Mouse (Mus musculus): Measurements from ENCODE around the gene Fsip1. TPM values are rescaled to one million over a fixed set of nuclear protein-coding genes. Genes with fewer than 3 reads are reported as not detected.
A peak's percentile ranks its signal among the peaks of the same experiment; 100 is the strongest.

Fsip1 gene
- polyA plus RNA-seq, 1 experiment: 0.14 TPM

- no peak overlapping the region for H3ac ChIP-seq (ENCODE audit: control insufficient read depth, insufficient read length)
- no peaks in the 10 kb centered on the region for H3K36me3 ChIP-seq (ENCODE audit: control insufficient read depth, insufficient read depth)
- no peaks in the 10 kb centered on the region for H3K27me3 ChIP-seq (ENCODE audit: control insufficient read depth, insufficient read depth, insufficient read length)
- no peaks in the 10 kb centered on the region for H3K79me2 ChIP-seq (ENCODE audit: control insufficient read depth, insufficient read depth)
- no peak overlapping the region for H3K4me2 ChIP-seq (ENCODE audit: low read depth)
- TF ChIP-seq E2F4 (IDR thresholded peaks at IDR 0.05; ENCODE audit: insufficient read depth): no peak
- no peak for TF ChIP-seq SRF (IDR thresholded peaks at IDR 0.05; ENCODE audit: control insufficient read depth, insufficient read length, low read depth)
- no peak for TF ChIP-seq MYOD1 (IDR thresholded peaks at IDR 0.05; ENCODE audit: control insufficient read depth in 1 of 3, insufficient read length in 2 of 3, low read depth in 2 of 3)
- no peak for TF ChIP-seq TCF12 (IDR thresholded peaks at IDR 0.05; ENCODE audit: insufficient read depth, poor library complexity, severe bottlenecking)
- no peak for TF ChIP-seq USF1 (IDR thresholded peaks at IDR 0.05; ENCODE audit: low read depth)
- no peak for TF ChIP-seq POLR2AphosphoS2 (IDR thresholded peaks at IDR 0.05; ENCODE audit: insufficient read length, low read depth)
- TF ChIP-seq CEBPB (IDR thresholded peaks at IDR 0.05; ENCODE audit: insufficient read depth, poor library complexity, severe bottlenecking): no peak
- TF ChIP-seq MAX (IDR thresholded peaks at IDR 0.05; ENCODE audit: low read depth): no peak
- no peak for TF ChIP-seq REST (IDR thresholded peaks at IDR 0.05; ENCODE audit: insufficient read depth, insufficient read length)
- TF ChIP-seq POLR2A (IDR thresholded peaks at IDR 0.05; ENCODE audit: insufficient read length, low read depth): no peak
- no peak for TF ChIP-seq MYOG (IDR thresholded peaks at IDR 0.05; ENCODE audit: control insufficient read depth in 1 of 3, insufficient read depth in 1 of 3, insufficient read length in 2 of 3, low read depth in 2 of 3)
- no peak overlapping the region for H3K4me3 ChIP-seq
These were observed 48.1 kb downstream of the Fsip1 start for GRCm38 (mm10) chr2:118208651-118209050.

DNA sequence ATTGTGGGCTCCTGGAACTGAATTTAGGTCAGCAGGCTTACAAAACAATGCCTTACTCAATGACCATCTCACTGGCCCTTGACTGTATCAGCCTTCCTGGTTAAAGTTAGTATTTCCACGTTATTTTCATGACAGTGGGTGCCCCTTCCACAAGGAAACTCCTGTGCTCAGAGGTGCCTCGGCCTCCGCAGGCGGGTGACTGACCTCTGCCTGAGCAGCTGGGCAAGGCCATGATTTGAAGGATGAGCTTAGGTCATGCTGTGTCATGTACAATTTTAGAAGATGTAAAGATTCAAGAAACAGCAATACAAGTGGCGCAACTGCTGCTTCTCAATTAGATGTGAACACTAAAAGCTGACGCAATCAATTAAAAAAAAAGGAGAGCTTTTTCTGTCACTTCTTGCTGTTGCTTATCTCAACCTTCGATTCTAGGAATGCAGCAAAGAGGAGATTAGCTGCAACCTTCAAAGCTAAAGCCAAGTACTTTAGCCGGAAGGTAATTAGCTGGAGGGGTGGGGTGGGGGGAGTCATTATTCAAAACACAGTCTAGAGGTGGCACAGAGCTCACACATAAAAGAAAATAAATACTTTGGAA lies 50.7 kb downstream of the Fsip1 start:
- no peaks in the 10 kb centered on the region for H3K27me3 ChIP-seq (ENCODE audit: control insufficient read depth, insufficient read depth, insufficient read length)
- no peak overlapping the region for H3ac ChIP-seq (ENCODE audit: control insufficient read depth, insufficient read length)
- no peaks in the 10 kb centered on the region for H3K79me2 ChIP-seq (ENCODE audit: control insufficient read depth, insufficient read depth)
- H3K4me3 ChIP-seq: no peak overlapping the region
- no peaks in the 10 kb centered on the region for H3K36me3 ChIP-seq (ENCODE audit: control insufficient read depth, insufficient read depth)
- no peak overlapping the region for H3K4me2 ChIP-seq (ENCODE audit: low read depth)
- TF ChIP-seq REST (IDR thresholded peaks at IDR 0.05; ENCODE audit: insufficient read depth, insufficient read length) (no peak), E2F4 (IDR thresholded peaks at IDR 0.05; ENCODE audit: insufficient read depth) (no peak), SRF (IDR thresholded peaks at IDR 0.05; ENCODE audit: control insufficient read depth, insufficient read length, low read depth) (no peak), POLR2AphosphoS2 (IDR thresholded peaks at IDR 0.05; ENCODE audit: insufficient read length, low read depth) (no peak), USF1 (IDR thresholded peaks at IDR 0.05; ENCODE audit: low read depth) (no peak), TCF3 (IDR thresholded peaks at IDR 0.05; ENCODE audit: insufficient read length, low read depth) (no peak), MAX (IDR thresholded peaks at IDR 0.05; ENCODE audit: low read depth) (no peak), MYOD1 (IDR thresholded peaks at IDR 0.05; ENCODE audit: control insufficient read depth in 1 of 3, insufficient read length in 2 of 3, low read depth in 2 of 3) (no peak), TCF12 (IDR thresholded peaks at IDR 0.05; ENCODE audit: insufficient read depth, poor library complexity, severe bottlenecking) (no peak), MYOG (IDR thresholded peaks at IDR 0.05; ENCODE audit: control insufficient read depth in 1 of 3, insufficient read depth in 1 of 3, insufficient read length in 2 of 3, low read depth in 2 of 3) (no peak), POLR2A (IDR thresholded peaks at IDR 0.05; ENCODE audit: insufficient read length, low read depth) (no peak), CEBPB (IDR thresholded peaks at IDR 0.05; ENCODE audit: insufficient read depth, poor library complexity, severe bottlenecking) (no peak)

DNA sequence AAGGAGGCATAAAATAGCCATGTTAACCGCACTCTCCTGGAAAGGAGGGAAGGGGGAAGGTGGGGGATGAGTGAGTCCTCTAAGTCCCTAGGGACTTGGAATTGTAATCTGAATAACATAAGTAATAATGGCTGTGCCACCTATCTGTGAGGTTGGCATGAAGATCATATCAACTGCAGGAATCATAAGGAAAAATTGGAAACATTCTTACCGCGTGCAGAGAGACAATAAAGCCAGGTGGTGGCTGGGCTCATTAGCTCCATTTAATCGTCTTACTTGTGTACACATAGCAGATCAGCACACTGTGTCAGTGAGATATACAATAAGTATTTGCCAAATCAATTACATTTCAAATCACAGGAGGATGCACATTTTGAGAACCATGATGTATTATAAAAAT lies 52.1 kb downstream of the Fsip1 start:
- TF ChIP-seq REST (IDR thresholded peaks at IDR 0.05; ENCODE audit: insufficient read depth, insufficient read length): no peak
- no peak for TF ChIP-seq TCF3 (IDR thresholded peaks at IDR 0.05; ENCODE audit: insufficient read length, low read depth)
- H3K4me2 ChIP-seq (ENCODE audit: low read depth): no peak overlapping the region
- no peak overlapping the region for H3K4me3 ChIP-seq
- H3K27me3 ChIP-seq (ENCODE audit: control insufficient read depth, insufficient read depth, insufficient read length): no peaks in the 10 kb centered on the region
- H3K36me3 ChIP-seq (ENCODE audit: control insufficient read depth, insufficient read depth): no peaks in the 10 kb centered on the region
- H3K79me2 ChIP-seq (ENCODE audit: control insufficient read depth, insufficient read depth): no peaks in the 10 kb centered on the region
- H3ac ChIP-seq (ENCODE audit: control insufficient read depth, insufficient read length): no peak overlapping the region

DNA sequence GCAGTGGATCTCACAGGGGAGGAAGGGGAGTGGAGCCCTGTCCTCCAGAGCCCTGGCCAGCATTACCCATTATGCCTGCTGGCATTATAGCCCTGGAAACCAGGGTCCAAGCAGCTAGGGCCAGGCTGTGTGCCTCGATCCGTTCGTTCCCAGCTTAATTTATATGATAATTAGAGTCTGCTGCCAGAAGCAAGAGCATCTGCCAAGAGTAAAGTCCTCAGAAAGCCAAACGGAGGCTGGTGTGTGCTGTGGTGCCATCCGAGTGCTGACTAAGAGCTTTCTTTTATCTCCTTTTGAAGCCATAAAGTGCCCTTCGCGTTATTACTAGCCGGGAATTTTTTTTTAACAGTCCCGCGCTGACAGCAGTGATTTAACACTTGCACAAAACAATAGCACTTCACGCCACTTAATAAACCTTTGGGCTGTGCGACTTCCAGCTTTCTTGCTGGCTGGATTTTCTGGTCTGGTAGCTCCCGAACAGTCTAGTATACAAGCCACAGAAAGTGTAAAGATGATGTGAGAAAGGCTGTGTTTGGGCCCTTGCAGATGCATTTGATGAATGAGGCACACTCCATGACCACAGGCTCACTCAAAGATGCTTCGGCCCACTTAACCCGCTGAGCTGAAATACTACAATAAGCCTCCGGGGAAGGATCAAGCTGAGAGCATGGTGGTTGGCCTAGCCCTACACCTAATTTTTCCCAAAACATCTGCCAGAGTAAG lies 52.9 kb downstream of the Fsip1 start:
- H3K36me3 ChIP-seq (ENCODE audit: control insufficient read depth, insufficient read depth): no peaks in the 10 kb centered on the region
- H3ac ChIP-seq (ENCODE audit: control insufficient read depth, insufficient read length): no peak overlapping the region
- H3K4me2 ChIP-seq (ENCODE audit: low read depth): peak overlapping the region; percentile 56
- H3K4me3 ChIP-seq: no peak overlapping the region
- TF ChIP-seq REST (IDR thresholded peaks at IDR 0.05; ENCODE audit: insufficient read depth, insufficient read length): no peak
- no peak for TF ChIP-seq MAX (IDR thresholded peaks at IDR 0.05; ENCODE audit: low read depth)
- no peak for TF ChIP-seq MYOD1 (IDR thresholded peaks at IDR 0.05; ENCODE audit: control insufficient read depth in 1 of 3, insufficient read length in 2 of 3, low read depth in 2 of 3)
- no peaks in the 10 kb centered on the region for H3K27me3 ChIP-seq (ENCODE audit: control insufficient read depth, insufficient read depth, insufficient read length)
- no peaks in the 10 kb centered on the region for H3K79me2 ChIP-seq (ENCODE audit: control insufficient read depth, insufficient read depth)

GRCm38 (mm10) chr2:118202934-118203333 lies 53.8 kb downstream of the Fsip1 start:
- H3K4me3 ChIP-seq: no peak overlapping the region
- H3K27me3 ChIP-seq (ENCODE audit: control insufficient read depth, insufficient read depth, insufficient read length): no peaks in the 10 kb centered on the region
- TF ChIP-seq SRF (IDR thresholded peaks at IDR 0.05; ENCODE audit: control insufficient read depth, insufficient read length, low read depth) (no peak), POLR2AphosphoS2 (IDR thresholded peaks at IDR 0.05; ENCODE audit: insufficient read length, low read depth) (no peak), MYOD1 (IDR thresholded peaks at IDR 0.05; ENCODE audit: control insufficient read depth in 1 of 3, insufficient read length in 2 of 3, low read depth in 2 of 3) (no peak), E2F4 (IDR thresholded peaks at IDR 0.05; ENCODE audit: insufficient read depth) (no peak), MYOG (IDR thresholded peaks at IDR 0.05; ENCODE audit: control insufficient read depth in 1 of 3, insufficient read depth in 1 of 3, insufficient read length in 2 of 3, low read depth in 2 of 3) (no peak), POLR2A (IDR thresholded peaks at IDR 0.05; ENCODE audit: insufficient read length, low read depth) (no peak), MAX (IDR thresholded peaks at IDR 0.05; ENCODE audit: low read depth) (no peak), USF1 (IDR thresholded peaks at IDR 0.05; ENCODE audit: low read depth) (no peak), TCF12 (IDR thresholded peaks at IDR 0.05; ENCODE audit: insufficient read depth, poor library complexity, severe bottlenecking) (no peak), TCF3 (IDR thresholded peaks at IDR 0.05; ENCODE audit: insufficient read length, low read depth) (no peak), CEBPB (IDR thresholded peaks at IDR 0.05; ENCODE audit: insufficient read depth, poor library complexity, severe bottlenecking) (no peak), REST (IDR thresholded peaks at IDR 0.05; ENCODE audit: insufficient read depth, insufficient read length) (no peak)

More at GRCm38 (mm10) chr2:118202934-118203333, 53.8 kb downstream of the Fsip1 start:
- no peaks in the 10 kb centered on the region for H3K36me3 ChIP-seq (ENCODE audit: control insufficient read depth, insufficient read depth)
- no peaks in the 10 kb centered on the region for H3K79me2 ChIP-seq (ENCODE audit: control insufficient read depth, insufficient read depth)
- H3ac ChIP-seq (ENCODE audit: control insufficient read depth, insufficient read length): no peak overlapping the region
- no peak overlapping the region for H3K4me2 ChIP-seq (ENCODE audit: low read depth)
